Comparison of ENCODE assay signal across 13 mouse cellular contexts in genomic region chr14:102855264-102855840, GRCm38 (mm10).
DNase-seq lines count a peak whose midpoint lies in the region; ATAC-seq and TF ChIP-seq lines count a peak whose summit lies in the region.
"Had no signal": no experiment of that assay in that cellular context is flagged by ENCODE, and none has a peak within 500 bp of the region (broad histone marks: within the 10 kb centered on the region; RNA-seq: fewer than 3 reads in every experiment).

No protein-coding gene starts in this region.

- H3K27me3 ChIP-seq in embryonic facial prominence, embryonic 14.5 days (replicated peaks; ENCODE audit: control insufficient read depth, insufficient read depth, low read length): no peaks in the 10 kb centered on the region
- no peaks in the 10 kb centered on the region for H3K27me3 ChIP-seq in embryonic facial prominence, embryonic 10.5 days (replicated peaks; ENCODE audit: low read depth, poor library complexity, severe bottlenecking)
- no peaks in the 10 kb centered on the region; the same call in 1 of the 2 replicates for H3K27me3 ChIP-seq in kidney, adult 2 months (replicated peaks; ENCODE audit: control insufficient read depth, insufficient read depth, low read length)
- H3K27me3 ChIP-seq in embryonic facial prominence, embryonic 15.5 days: no peaks in the 10 kb centered on the region
- no peaks in the 10 kb centered on the region for H3K27me3 ChIP-seq in intestine, embryonic 15.5 days (replicated peaks)
- H3K27me3 ChIP-seq: embryonic facial prominence, embryonic 12.5 days; liver, embryonic 12.5 days had no signal

- 47% methylated on average over 7 of the region's 7 CpGs for WGBS in embryonic facial prominence, embryonic 14.5 days
- 88% methylated on average over 7 of the region's 7 CpGs for WGBS in embryonic facial prominence, embryonic 10.5 days
- WGBS in kidney, adult 2 months: 30% methylated on average over 7 of the region's 7 CpGs
- 53% methylated on average over 7 of the region's 7 CpGs for WGBS in embryonic facial prominence, embryonic 15.5 days
- 53% methylated on average over 7 of the region's 7 CpGs for WGBS in intestine, embryonic 15.5 days

- H3K4me2 ChIP-seq in embryonic facial prominence, embryonic 14.5 days (ENCODE audit: low read depth, low read length): no peak overlapping the region
- no peak overlapping the region for H3K4me2 ChIP-seq in embryonic facial prominence, embryonic 15.5 days (replicated peaks)
- no peak overlapping the region for H3K4me2 ChIP-seq in intestine, embryonic 15.5 days (replicated peaks)
- H3K4me2 ChIP-seq: embryonic facial prominence, embryonic 12.5 days; liver, embryonic 12.5 days had no signal

- no peak overlapping the region for H3K4me3 ChIP-seq in embryonic facial prominence, embryonic 14.5 days (ENCODE audit: low read depth, low read length)
- no peak overlapping the region for H3K4me3 ChIP-seq in embryonic facial prominence, embryonic 10.5 days
- H3K4me3 ChIP-seq in kidney, adult 2 months (ENCODE audit: insufficient read depth, low read depth, low read length): no peak overlapping the region
- H3K4me3 ChIP-seq in embryonic facial prominence, embryonic 15.5 days (replicated peaks): no peak overlapping the region
- no peak overlapping the region for H3K4me3 ChIP-seq in intestine, embryonic 15.5 days (replicated peaks)
- H3K4me3 ChIP-seq: embryonic facial prominence, embryonic 12.5 days; liver, embryonic 12.5 days had no signal

- TF ChIP-seq CTCF in kidney, adult 2 months (conservative IDR thresholded peaks at IDR 0.05; ENCODE audit: insufficient read depth, insufficient read length, low read depth, low read length): no peak

- ATAC-seq in embryonic facial prominence, embryonic 14.5 days (ENCODE audit: low read depth): no peak
- no peak for ATAC-seq in embryonic facial prominence, embryonic 15.5 days (ENCODE audit: insufficient number of reproducible peaks, low FRiP score, low TSS enrichment, low read depth)
- no peak for ATAC-seq in intestine, embryonic 15.5 days
- no peak for ATAC-seq in granulocyte monocyte progenitor cell, adult 5-6 weeks (replicated peaks; ENCODE audit: poor library complexity, severe bottlenecking)
- ATAC-seq: liver, embryonic 12.5 days had no signal

- peak; percentile 74 for DNase-seq in embryonic facial prominence, embryonic 14.5 days (ENCODE audit: low spot score)
- DNase-seq in embryonic facial prominence, embryonic 10.5 days (ENCODE audit: low spot score): no peak
- peak; percentile 70 for DNase-seq in kidney, adult 2 months
- DNase-seq in kidney, postnatal 10 days: no peak
- DNase-seq in mesoderm, embryonic 11.5 days (ENCODE audit: low read depth, low spot score): peak; percentile 25
- DNase-seq: cerebellum, adult 9-11 months; lung, postnatal 4 days; right cerebral cortex, adult 18-20 months had no signal

- TF ChIP-seq POLR2A in kidney, adult 2 months (IDR thresholded peaks at IDR 0.05; ENCODE audit: low read depth, low read length): no peak

- no peaks in the 10 kb centered on the region for H3K36me3 ChIP-seq in embryonic facial prominence, embryonic 14.5 days (ENCODE audit: control insufficient read depth, insufficient read depth, low read length)
- no peaks in the 10 kb centered on the region for H3K36me3 ChIP-seq in embryonic facial prominence, embryonic 10.5 days (replicated peaks)
- H3K36me3 ChIP-seq in kidney, adult 2 months (ENCODE audit: control insufficient read depth, insufficient read depth, low read length): no peaks in the 10 kb centered on the region
- no peaks in the 10 kb centered on the region for H3K36me3 ChIP-seq in embryonic facial prominence, embryonic 15.5 days
- no peaks in the 10 kb centered on the region for H3K36me3 ChIP-seq in intestine, embryonic 15.5 days
- H3K36me3 ChIP-seq: embryonic facial prominence, embryonic 12.5 days; liver, embryonic 12.5 days had no signal

- no peak overlapping the region for H3K27ac ChIP-seq in embryonic facial prominence, embryonic 14.5 days (replicated peaks; ENCODE audit: low read depth, low read length)
- H3K27ac ChIP-seq in embryonic facial prominence, embryonic 10.5 days (replicated peaks): no peak overlapping the region
- H3K27ac ChIP-seq in kidney, adult 2 months (ENCODE audit: insufficient read depth, low read depth, low read length): peak overlapping the region; percentile 50; the same call in 1 of the 2 replicates
- H3K27ac ChIP-seq in embryonic facial prominence, embryonic 15.5 days (replicated peaks): peak overlapping the region; percentile 31; the same call in 1 of the 2 replicates
- H3K27ac ChIP-seq in intestine, embryonic 15.5 days: no peak overlapping the region
- H3K27ac ChIP-seq: embryonic facial prominence, embryonic 12.5 days; liver, embryonic 12.5 days had no signal

- no peak overlapping the region for H3K9ac ChIP-seq in embryonic facial prominence, embryonic 14.5 days (ENCODE audit: low read depth, low read length)
- H3K9ac ChIP-seq in embryonic facial prominence, embryonic 15.5 days: no peak overlapping the region
- no peak overlapping the region for H3K9ac ChIP-seq in intestine, embryonic 15.5 days
- H3K9ac ChIP-seq: embryonic facial prominence, embryonic 12.5 days; liver, embryonic 12.5 days had no signal

- H3K9me3 ChIP-seq in embryonic facial prominence, embryonic 14.5 days (ENCODE audit: control insufficient read depth, low read length): no peaks in the 10 kb centered on the region
- H3K9me3 ChIP-seq in embryonic facial prominence, embryonic 10.5 days: no peaks in the 10 kb centered on the region
- no peaks in the 10 kb centered on the region for H3K9me3 ChIP-seq in embryonic facial prominence, embryonic 15.5 days (replicated peaks)
- H3K9me3 ChIP-seq in intestine, embryonic 15.5 days: no peaks in the 10 kb centered on the region
- H3K9me3 ChIP-seq: embryonic facial prominence, embryonic 12.5 days; liver, embryonic 12.5 days had no signal

- H3K4me1 ChIP-seq in embryonic facial prominence, embryonic 14.5 days (ENCODE audit: control insufficient read depth, insufficient read depth, low read length): peaks cover 4% of the 10 kb centered on the region; the same call in 1 of the 2 replicates
- no peaks in the 10 kb centered on the region for H3K4me1 ChIP-seq in embryonic facial prominence, embryonic 10.5 days
- no peaks in the 10 kb centered on the region; the same call in 1 of the 2 replicates for H3K4me1 ChIP-seq in kidney, adult 2 months (ENCODE audit: control insufficient read depth, insufficient read depth, low read length)
- H3K4me1 ChIP-seq in embryonic facial prominence, embryonic 15.5 days: no peaks in the 10 kb centered on the region
- H3K4me1 ChIP-seq in intestine, embryonic 15.5 days (replicated peaks): no peaks in the 10 kb centered on the region
- H3K4me1 ChIP-seq: liver, embryonic 12.5 days had no signal

Comparison
In these comparisons a context has a peak if more than half of its experiments do, and no peak if none do; other contexts are left out.
1. DNase-seq: peak in embryonic facial prominence, embryonic 14.5 days (single experiment), kidney, adult 2 months (single experiment) and mesoderm, embryonic 11.5 days (single experiment); none in embryonic facial prominence, embryonic 10.5 days (single experiment) and kidney, postnatal 10 days (single experiment).
2. H3K27ac ChIP-seq: peak in kidney, adult 2 months (single experiment) and embryonic facial prominence, embryonic 15.5 days (single experiment); none in embryonic facial prominence, embryonic 14.5 days (single experiment), embryonic facial prominence, embryonic 10.5 days (single experiment) and intestine, embryonic 15.5 days (single experiment).